Mouse (Mus musculus): ENCODE data around the gene Ear1.
"Not testable (repeated sequence)": the region's sequence is repeated elsewhere in the genome, so short reads cannot be mapped to it uniquely, and the experiment has no call there.

DNA sequence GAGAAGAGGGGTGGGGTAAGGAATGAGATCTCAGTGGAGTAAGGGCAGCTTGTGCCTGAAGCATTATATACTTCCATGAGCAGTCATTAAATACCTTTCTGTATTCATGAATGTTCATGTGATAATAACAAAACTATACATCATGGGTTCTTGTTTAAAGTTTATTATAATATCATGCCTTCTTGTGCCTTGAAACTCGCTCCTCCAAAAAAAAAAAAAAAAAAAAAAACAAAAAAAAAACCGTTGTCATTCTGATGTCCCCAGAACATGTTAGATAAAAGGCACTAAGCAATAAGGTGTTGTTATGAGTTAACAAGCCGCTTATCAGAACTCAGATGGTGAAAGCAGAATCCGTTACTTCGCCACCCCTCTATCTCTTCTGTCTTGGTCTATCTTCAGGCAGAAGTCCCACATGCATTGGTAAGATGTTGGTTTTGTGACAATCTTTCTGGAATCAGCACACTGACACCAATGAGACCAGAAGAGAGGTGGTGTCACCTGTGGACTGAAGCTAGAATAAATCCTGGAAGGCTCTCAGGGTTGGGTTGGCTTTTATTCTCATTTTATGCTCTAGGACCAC is 4.7 kb upstream of the Ear1 start:
- not testable (repeated sequence) for TF ChIP-seq POLR2A (IDR thresholded peaks at IDR 0.05; ENCODE audit: insufficient read length, low read depth); REST (IDR thresholded peaks at IDR 0.05; ENCODE audit: insufficient read depth, insufficient read length)
